Mouse (Mus musculus) neural tube, embryonic 15.5 days (tissue): ENCODE data around the gene Rln1. TPM values are rescaled to one million over a fixed set of nuclear protein-coding genes. Genes with fewer than 3 reads are reported as not detected.
A peak's percentile ranks its signal among the peaks of the same experiment; 100 is the strongest.

Experiments
- ATAC-seq: fragments of 200-750 bp; cut with Nextera tagmentation; 2 replicates; pipeline ENCODE4 v1.8.0; 2017; ENCODE audit warnings: mild to moderate bottlenecking, moderate TSS enrichment, moderate library complexity; ENCODE audit not compliant: low FRiP score
- H3K27ac ChIP-seq: fragments of 300-500 bp; sonication (generic); replicated peaks from 2 replicates; pipeline ENCODE4 v1.5.1; 2015; ENCODE audit warnings: mild to moderate bottlenecking, inconsistent platforms
- H3K27me3 ChIP-seq: fragments of 300-500 bp; sonication (generic); replicated peaks from 2 replicates; pipeline ENCODE4 v1.6.1; 2015; ENCODE audit warnings: inconsistent platforms
- H3K36me3 ChIP-seq: fragments of 300-500 bp; sonication (generic); 2 replicates; pipeline ENCODE4 v1.6.1; 2015; ENCODE audit warnings: inconsistent platforms
- H3K4me1 ChIP-seq: fragments of 300-500 bp; sonication (generic); 2 replicates; pipeline ENCODE4 v1.6.1; 2015; ENCODE audit warnings: inconsistent platforms
- H3K4me2 ChIP-seq: fragments of 300-500 bp; sonication (generic); 2 replicates; pipeline ENCODE4 v1.6.1; 2015; ENCODE audit warnings: inconsistent platforms, mild to moderate bottlenecking, moderate library complexity
- H3K4me3 ChIP-seq: fragments of 300-500 bp; sonication (generic); replicated peaks from 2 replicates; pipeline ENCODE4 v1.5.1; 2015; ENCODE audit warnings: mild to moderate bottlenecking, inconsistent platforms
- H3K9ac ChIP-seq: fragments of 300-500 bp; sonication (generic); replicated peaks from 2 replicates; pipeline ENCODE4 v1.6.1; 2015; ENCODE audit warnings: mild to moderate bottlenecking, inconsistent platforms
- H3K9me3 ChIP-seq: fragments of 300-500 bp; sonication (generic); replicated peaks from 2 replicates; pipeline ENCODE4 v1.6.1; 2016; ENCODE audit warnings: inconsistent platforms
- WGBS: fragments of 180-500 bp; shearing (Covaris S2); methylation state at CpG from one replicate; pipeline ENCODE4 v1.1.7; 2015; ENCODE audit warnings: mixed read lengths; 5-methylcytosine and 5-hydroxymethylcytosine counted together
- polyA plus RNA-seq: library from polyadenylated mRNA; unstranded; fragments of >200 nt; fragmentation: Nextera tagmentation; extraction: Ambion mirVana; gene quantifications from 2 replicates; pipeline ENCODE4 v1.2.1, GENCODE M21; 2015

The Rln1 gene
- polyA plus RNA-seq, 1 experiment from 2014 or later, result 4.5 TPM

GRCm38 (mm10) chr19:29325053-29325851 lies 9.2 kb downstream of the Rln1 start, which contains the start of gene Insl6:
Insl6 (minus strand) TSS chr19:29325356.
- ATAC-seq, result peak; percentile 70
- peaks cover 5% of the 10 kb centered on the region for H3K4me1 ChIP-seq
- WGBS, result 8% methylated on average over 25 of the region's 31 CpGs

GRCm38 (mm10) chr19:29323416-29324049 lies 10.9 kb downstream of the Rln1 start:
- H3K27ac ChIP-seq, result no peak overlapping the region
- no peak overlapping the region for H3K4me2 ChIP-seq
- H3K27me3 ChIP-seq, result no peaks in the 10 kb centered on the region
- H3K9ac ChIP-seq, result no peak overlapping the region
- H3K9me3 ChIP-seq, result no peaks in the 10 kb centered on the region
- ATAC-seq, result no peak
- H3K36me3 ChIP-seq, result no peaks in the 10 kb centered on the region
- H3K4me3 ChIP-seq, result no peak overlapping the region
- H3K4me1 ChIP-seq, result peaks cover 5% of the 10 kb centered on the region
- WGBS, result 86% methylated on average over 8 of the region's 8 CpGs

More at GRCm38 (mm10) chr19:29325053-29325851, 9.2 kb downstream of the Rln1 start, which contains the start of gene Insl6:
- H3K27ac ChIP-seq, result no peak within 1 kb of the TSS
- H3K4me3 ChIP-seq, result peak within 1 kb of the TSS; percentile 35
- no peak within 1 kb of the TSS for H3K9ac ChIP-seq
- no peaks in the 10 kb centered on the region for H3K9me3 ChIP-seq
- no peaks in the 10 kb centered on the region for H3K36me3 ChIP-seq
- no peaks in the 10 kb centered on the region for H3K27me3 ChIP-seq
- peak within 1 kb of the TSS; percentile 70 for H3K4me2 ChIP-seq

- peaks cover 5% of the 10 kb centered on the region; the same call in 1 of the 2 replicates for H3K9me3 ChIP-seq
- no peaks in the 10 kb centered on the region for H3K27me3 ChIP-seq
- 57% methylated on average over 7 of the region's 7 CpGs for WGBS
- no peak for ATAC-seq
- H3K4me1 ChIP-seq, result no peaks in the 10 kb centered on the region
- no peak overlapping the region for H3K4me2 ChIP-seq
- peaks cover 30% of the 10 kb centered on the region for H3K36me3 ChIP-seq
- H3K9ac ChIP-seq, result no peak overlapping the region
- H3K4me3 ChIP-seq, result no peak overlapping the region
- no peak overlapping the region for H3K27ac ChIP-seq
These were observed 21.8 kb downstream of the Rln1 start for GRCm38 (mm10) chr19:29312661-29313060.

- WGBS, result 93% methylated on average over 8 of the region's 8 CpGs
- H3K36me3 ChIP-seq, result peaks cover 30% of the 10 kb centered on the region
- H3K27me3 ChIP-seq, result no peaks in the 10 kb centered on the region
- H3K4me2 ChIP-seq, result no peak overlapping the region
- H3K4me3 ChIP-seq, result no peak overlapping the region
- no peak for ATAC-seq
- no peaks in the 10 kb centered on the region for H3K4me1 ChIP-seq
- peaks cover 3% of the 10 kb centered on the region; the same call in 1 of the 2 replicates for H3K9me3 ChIP-seq
- H3K9ac ChIP-seq, result no peak overlapping the region
- H3K27ac ChIP-seq, result no peak overlapping the region
These were observed 22.7 kb downstream of the Rln1 start for GRCm38 (mm10) chr19:29311791-29312190.

- H3K4me1 ChIP-seq, result no peaks in the 10 kb centered on the region
- no peak overlapping the region for H3K4me2 ChIP-seq
- H3K27ac ChIP-seq, result no peak overlapping the region
- no peak overlapping the region for H3K9ac ChIP-seq
- no peak for ATAC-seq
- H3K9me3 ChIP-seq, result no peaks in the 10 kb centered on the region
- H3K27me3 ChIP-seq, result no peaks in the 10 kb centered on the region
- no peak overlapping the region for H3K4me3 ChIP-seq
- H3K36me3 ChIP-seq, result peaks cover 36% of the 10 kb centered on the region
These were observed 25.6 kb downstream of the Rln1 start for GRCm38 (mm10) chr19:29308832-29309231.

- no peak overlapping the region for H3K9ac ChIP-seq
- peaks cover 52% of the 10 kb centered on the region for H3K36me3 ChIP-seq
- H3K27me3 ChIP-seq, result no peaks in the 10 kb centered on the region
- WGBS, result 89% methylated on average over 2 of the region's 2 CpGs
- no peaks in the 10 kb centered on the region for H3K9me3 ChIP-seq
- no peak for ATAC-seq
- no peak overlapping the region for H3K4me2 ChIP-seq
- no peak overlapping the region for H3K4me3 ChIP-seq
- H3K4me1 ChIP-seq, result no peaks in the 10 kb centered on the region
- H3K27ac ChIP-seq, result no peak overlapping the region
These were observed 32.4 kb downstream of the Rln1 start for GRCm38 (mm10) chr19:29302119-29302518.

GRCm38 (mm10) chr19:29300919-29301318 lies 33.6 kb downstream of the Rln1 start:
- H3K27me3 ChIP-seq, result no peaks in the 10 kb centered on the region
- no peaks in the 10 kb centered on the region for H3K4me1 ChIP-seq
- no peaks in the 10 kb centered on the region for H3K9me3 ChIP-seq
- 93% methylated on average over 13 of the region's 13 CpGs for WGBS
- H3K27ac ChIP-seq, result no peak overlapping the region
- H3K4me3 ChIP-seq, result no peak overlapping the region
- H3K4me2 ChIP-seq, result no peak overlapping the region
- peaks cover 58% of the 10 kb centered on the region for H3K36me3 ChIP-seq
- ATAC-seq, result no peak
- no peak overlapping the region for H3K9ac ChIP-seq

- H3K4me2 ChIP-seq, result no peak overlapping the region
- H3K4me3 ChIP-seq, result no peak overlapping the region
- peaks cover 61% of the 10 kb centered on the region for H3K36me3 ChIP-seq
- H3K27ac ChIP-seq, result no peak overlapping the region
- 98% methylated on average over 1 of the region's 1 CpGs for WGBS
- H3K9me3 ChIP-seq, result no peaks in the 10 kb centered on the region
- H3K27me3 ChIP-seq, result no peaks in the 10 kb centered on the region
- H3K4me1 ChIP-seq, result no peaks in the 10 kb centered on the region
- no peak overlapping the region for H3K9ac ChIP-seq
- no peak for ATAC-seq
These were observed 37.1 kb downstream of the Rln1 start for GRCm38 (mm10) chr19:29297366-29297765.

- ATAC-seq, result no peak
- Histone ChIP-seq H3K4me2 (no peak overlapping the region), H3K9me3 (no peaks in the 10 kb centered on the region), H3K36me3 (peaks cover 66% of the 10 kb centered on the region), H3K27ac (no peak overlapping the region), H3K27me3 (no peaks in the 10 kb centered on the region), H3K9ac (no peak overlapping the region), H3K4me1 (no peaks in the 10 kb centered on the region), H3K4me3 (no peak overlapping the region)
These were observed 38.3 kb downstream of the Rln1 start for GRCm38 (mm10) chr19:29296166-29296565.

GRCm38 (mm10) chr19:29294756-29295155 lies 39.7 kb downstream of the Rln1 start:
- Histone ChIP-seq H3K4me2 (no peak overlapping the region), H3K9me3 (no peaks in the 10 kb centered on the region), H3K4me1 (no peaks in the 10 kb centered on the region), H3K9ac (no peak overlapping the region), H3K4me3 (no peak overlapping the region), H3K27me3 (no peaks in the 10 kb centered on the region), H3K36me3 (peaks cover 60% of the 10 kb centered on the region), H3K27ac (no peak overlapping the region)
- 65% methylated on average over 2 of the region's 2 CpGs for WGBS
- ATAC-seq, result no peak

- H3K27me3 ChIP-seq, result no peaks in the 10 kb centered on the region
- H3K9me3 ChIP-seq, result no peaks in the 10 kb centered on the region
- H3K4me1 ChIP-seq, result no peaks in the 10 kb centered on the region
- H3K9ac ChIP-seq, result no peak overlapping the region
- peaks cover 52% of the 10 kb centered on the region for H3K36me3 ChIP-seq
- WGBS, result 84% methylated on average over 4 of the region's 4 CpGs
- H3K4me2 ChIP-seq, result no peak overlapping the region
- no peak overlapping the region for H3K4me3 ChIP-seq
- ATAC-seq, result no peak
- H3K27ac ChIP-seq, result no peak overlapping the region
These were observed 41.9 kb downstream of the Rln1 start for GRCm38 (mm10) chr19:29292546-29292945.

- Histone ChIP-seq H3K9ac (no peak overlapping the region), H3K4me2 (no peak overlapping the region), H3K4me3 (no peak overlapping the region), H3K36me3 (peaks cover 45% of the 10 kb centered on the region), H3K4me1 (no peaks in the 10 kb centered on the region), H3K27ac (no peak overlapping the region), H3K27me3 (no peaks in the 10 kb centered on the region), H3K9me3 (no peaks in the 10 kb centered on the region)
- ATAC-seq, result no peak
- WGBS, result 90% methylated on average over 14 of the region's 14 CpGs
These were observed 42.9 kb downstream of the Rln1 start for GRCm38 (mm10) chr19:29291532-29291931.
